Mouse (Mus musculus) megakaryocyte-erythroid progenitor cell, adult 5-6 weeks (primary cell): ENCODE data around the gene Cenps. TPM values are rescaled to one million over a fixed set of nuclear protein-coding genes. Genes with fewer than 3 reads are reported as not detected.

Experiments
- total RNA-seq, 2 experiments: library from RNA; stranded (forward) in 1 of 2; stranded (reverse) in 1 of 2; fragments of 200-1000, 215-1000 nt in 1 of 2; fragments of >200 nt in 1 of 2; fragmentation: Nextera tagmentation in 1 of 2; gene quantifications; 2 replicates each; pipeline ENCODE4 v1.2.3; 2014 to 2017

Gene Cenps
- total RNA-seq, 2 experiments from 2014 or later = 15.4 to 48.0 TPM

Other genes starting within 250 kb of the Cenps start
- gene Pex14, start 37.8 kb downstream of the Cenps start, total RNA-seq (2014; fragmentation: Nextera tagmentation) = 10.3 and 15.8 TPM in 2 replicates
- gene Pex14, start 37.8 kb downstream of the Cenps start, total RNA-seq (2017) = 8.0 and 16.8 TPM in 2 replicates
- gene Dffa, start 33.5 kb downstream of the Cenps start, total RNA-seq (2014; fragmentation: Nextera tagmentation) = 27.6 and 28.1 TPM in 2 replicates
- gene Dffa, start 33.5 kb downstream of the Cenps start, total RNA-seq (2017) = 20.3 and 25.6 TPM in 2 replicates
- not detected in 2 replicates for gene Cort, start 10.9 kb downstream of the Cenps start, total RNA-seq (2014; fragmentation: Nextera tagmentation)
- gene Cort, start 10.9 kb downstream of the Cenps start, total RNA-seq (2017) = not detected in 2 replicates
- gene Pgd, start 29.1 kb upstream of the Cenps start, total RNA-seq (2014; fragmentation: Nextera tagmentation) = 59.1 and 67.1 TPM in 2 replicates
- 35.3 and 42.4 TPM in 2 replicates for gene Pgd, start 29.1 kb upstream of the Cenps start, total RNA-seq (2017)
- 7.9 and 8.1 TPM in 2 replicates for gene Kif1b, start 170.1 kb upstream of the Cenps start, total RNA-seq (2014; fragmentation: Nextera tagmentation)
- 4.6 and 5.8 TPM in 2 replicates for gene Kif1b, start 170.1 kb upstream of the Cenps start, total RNA-seq (2017)